Mouse (Mus musculus): Measurements from ENCODE around the gene Gm42420. TPM values are rescaled to one million over a fixed set of nuclear protein-coding genes. Genes with fewer than 3 reads are reported as not detected.

Gene Gm42420
- polyA plus RNA-seq, 1 experiment, result 1.8 TPM

- H3K4me1 ChIP-seq (ENCODE audit: control insufficient read depth, insufficient read depth, low read length), result no peaks in the 10 kb centered on the region
- TF ChIP-seq CTCF (conservative IDR thresholded peaks at IDR 0.05; ENCODE audit: insufficient read depth, insufficient read length, low read depth, low read length), result no peak
- TF ChIP-seq POLR2A (IDR thresholded peaks at IDR 0.05; ENCODE audit: low read depth, low read length), result no peak
- 70% methylated on average over 2 of the region's 2 CpGs for WGBS
- H3K27ac ChIP-seq (ENCODE audit: insufficient read depth, low read depth, low read length), result no peak overlapping the region
- DNase-seq, result no peak
- H3K27me3 ChIP-seq (replicated peaks; ENCODE audit: control insufficient read depth, insufficient read depth, low read length), result no peaks in the 10 kb centered on the region
- H3K36me3 ChIP-seq (ENCODE audit: control insufficient read depth, insufficient read depth, low read length), result peaks cover 2% of the 10 kb centered on the region
- no peak overlapping the region for H3K4me3 ChIP-seq (ENCODE audit: insufficient read depth, low read depth, low read length)
These were observed 24.7 kb downstream of the Gm42420 start for GRCm38 (mm10) chr6:39610207-39610606.

DNA sequence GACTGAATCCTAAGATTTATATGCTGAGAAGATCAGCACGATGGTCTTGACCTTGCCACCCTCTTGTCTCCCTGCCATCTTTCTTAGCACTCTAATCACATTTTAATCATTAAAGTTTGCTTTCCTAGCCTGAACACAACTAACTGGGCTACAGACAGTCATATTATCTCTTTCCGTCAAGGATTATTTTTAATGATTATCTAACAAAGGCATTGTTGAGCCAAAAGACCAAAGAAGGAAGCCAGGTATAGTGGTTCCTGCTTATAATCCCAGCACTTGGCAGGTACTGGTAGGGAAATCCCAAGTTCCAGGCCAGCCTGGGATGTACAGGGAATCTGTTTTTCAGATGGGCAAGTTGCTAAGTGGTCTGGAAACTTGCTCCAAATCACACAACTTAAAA is 25.7 kb downstream of the Gm42420 start:
- H3K4me1 ChIP-seq (ENCODE audit: control insufficient read depth, insufficient read depth, low read length), result no peaks in the 10 kb centered on the region
- H3K4me3 ChIP-seq (ENCODE audit: insufficient read depth, low read depth, low read length), result no peak overlapping the region
- peaks cover 5% of the 10 kb centered on the region for H3K36me3 ChIP-seq (ENCODE audit: control insufficient read depth, insufficient read depth, low read length)
- 53% methylated on average over 2 of the region's 2 CpGs for WGBS
- H3K27me3 ChIP-seq (replicated peaks; ENCODE audit: control insufficient read depth, insufficient read depth, low read length), result no peaks in the 10 kb centered on the region
- TF ChIP-seq CTCF (conservative IDR thresholded peaks at IDR 0.05; ENCODE audit: insufficient read depth, insufficient read length, low read depth, low read length) (no peak), POLR2A (IDR thresholded peaks at IDR 0.05; ENCODE audit: low read depth, low read length) (no peak)
- peak; percentile 57 for DNase-seq
- no peak overlapping the region for H3K27ac ChIP-seq (ENCODE audit: insufficient read depth, low read depth, low read length)

Other genes starting within 250 kb of the Gm42420 start
- 25.9 and 28.7 TPM in 2 replicates for gene Slc37a3, start 208.1 kb upstream of the Gm42420 start, polyA plus RNA-seq (2012; rRNA removed)
- 2.1 and 2.7 TPM in 2 replicates for gene Rab19, start 204.6 kb upstream of the Gm42420 start, polyA plus RNA-seq (2012; rRNA removed)
- gene Mkrn1, start 165.3 kb upstream of the Gm42420 start, polyA plus RNA-seq (2012; rRNA removed), result 31.0 and 34.5 TPM in 2 replicates
- gene Dennd2a, start 27.9 kb upstream of the Gm42420 start, polyA plus RNA-seq (2012; rRNA removed), result 6.3 and 6.6 TPM in 2 replicates
- 11.0 and 15.3 TPM in 2 replicates for gene Adck2, start 11.9 kb upstream of the Gm42420 start, polyA plus RNA-seq (2012; rRNA removed)
- 513 and 602 TPM in 2 replicates for gene Ndufb2, start 6.8 kb downstream of the Gm42420 start, polyA plus RNA-seq (2012; rRNA removed)
- gene Braf, start 139.7 kb downstream of the Gm42420 start, polyA plus RNA-seq (2012; rRNA removed), result 9.2 and 12.0 TPM in 2 replicates
- 88.9 and 111 TPM in 2 replicates for gene Mrps33, start 225.2 kb downstream of the Gm42420 start, polyA plus RNA-seq (2012; rRNA removed)

Data from kidney, adult 2 months (tissue).